Mouse (Mus musculus) granulocyte monocyte progenitor cell, adult 5-6 weeks (primary cell): Measurements from ENCODE around the gene Lgals9. TPM values are rescaled to one million over a fixed set of nuclear protein-coding genes. Genes with fewer than 3 reads are reported as not detected.

Experiments used
- ATAC-seq: replicated peaks from 2 replicates; pipeline ENCODE4 v1.8.0; 2016; ENCODE audit warnings: mild to moderate bottlenecking, moderate TSS enrichment, inconsistent platforms; ENCODE audit not compliant: poor library complexity, severe bottlenecking
- total RNA-seq, 2 experiments: library from RNA; stranded (forward) in 1 of 2; stranded (reverse) in 1 of 2; fragments of 200-712, 200-1000 nt in 1 of 2; fragments of >200 nt in 1 of 2; fragmentation: Nextera tagmentation in 1 of 2; gene quantifications; 2 replicates each; pipeline ENCODE4 v1.2.3; 2014 to 2017

Lgals9 gene
- total RNA-seq, 2 experiments from 2014 or later = 84.9 to 289 TPM

- ATAC-seq = peak; percentile 41
Measured at GRCm38 (mm10) chr11:78924916-78925315, 59.8 kb downstream of the Lgals9 start.

GRCm38 (mm10) chr11:78924111-78924510, 60.6 kb downstream of the Lgals9 start:
- ATAC-seq = no peak

DNA sequence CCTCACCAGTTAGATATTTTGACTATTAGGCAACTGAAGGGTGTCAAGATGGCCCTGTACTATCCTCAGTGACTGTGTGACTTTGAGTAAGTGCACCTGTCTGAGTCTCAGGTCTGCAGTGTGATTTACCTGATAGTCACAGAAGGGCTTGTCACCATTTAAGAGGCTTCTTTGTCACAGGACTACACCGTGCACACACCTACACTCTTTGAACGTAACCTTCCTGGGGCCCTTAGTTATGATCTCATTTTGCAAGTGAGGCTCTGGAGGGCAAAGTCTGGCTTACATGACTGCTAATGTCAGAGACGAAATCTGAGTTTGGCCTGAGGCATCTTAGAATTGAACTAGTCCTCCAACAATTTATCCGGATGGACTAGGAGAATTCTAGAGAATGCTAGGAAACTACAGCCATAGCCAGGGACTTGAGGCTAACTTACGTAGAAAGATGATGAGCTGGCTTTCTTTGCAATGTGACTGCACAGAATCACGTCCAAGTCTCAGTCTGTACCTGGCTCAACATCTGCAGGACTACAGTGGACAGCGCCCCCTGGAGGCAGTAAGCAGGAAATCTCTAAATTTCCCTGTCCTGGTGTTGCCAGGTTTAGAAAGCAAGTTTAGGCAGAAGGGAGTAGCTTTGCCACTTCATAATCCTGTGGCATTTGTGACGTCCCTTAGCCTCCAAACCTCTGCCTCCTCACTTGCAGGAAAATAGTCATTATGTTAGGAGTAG, 61.9 kb downstream of the Lgals9 start:
- ATAC-seq = peak; percentile 45; the same call in 1 of the 2 replicates

- peak; percentile 57 for ATAC-seq
Measured at GRCm38 (mm10) chr11:78920411-78920939, 64.3 kb downstream of the Lgals9 start, which contains the start of gene Nos2. Gene Nos2 (plus strand): TSS chr11:78920787.

DNA sequence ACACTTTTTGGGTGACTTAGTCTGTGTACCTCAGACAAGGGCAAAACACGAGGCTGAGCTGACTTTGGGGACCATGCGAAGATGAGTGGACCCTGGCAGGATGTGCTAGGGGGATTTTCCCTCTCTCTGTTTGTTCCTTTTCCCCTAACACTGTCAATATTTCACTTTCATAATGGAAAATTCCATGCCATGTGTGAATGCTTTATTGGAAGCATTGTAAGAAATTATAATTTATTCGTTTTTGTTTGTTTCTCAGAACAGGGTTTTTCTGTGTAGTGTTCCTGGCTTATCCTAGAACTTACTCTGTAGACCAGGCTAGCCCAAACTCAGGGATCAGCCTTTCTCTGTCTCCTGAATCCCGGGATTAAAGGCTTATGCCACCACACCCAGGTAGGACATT, 65.0 kb downstream of the Lgals9 start:
- no peak for ATAC-seq

GRCm38 (mm10) chr11:78916410-78916809, 68.3 kb downstream of the Lgals9 start:
- peak; percentile 68 for ATAC-seq

GRCm38 (mm10) chr11:78915473-78915872, 69.3 kb downstream of the Lgals9 start:
- peak; percentile 45; the same call in 1 of the 2 replicates for ATAC-seq

Other genes with a start within 250 kb of the Lgals9 start
- 22.9 and 32.1 TPM in 2 replicates for gene Ccnq, start 233.2 kb downstream of the Lgals9 start, total RNA-seq (2014; fragmentation: Nextera tagmentation)
- 24.1 and 29.5 TPM in 2 replicates for gene Ccnq, start 233.2 kb downstream of the Lgals9 start, total RNA-seq (2017)
- gene Lyrm9, start 158.4 kb downstream of the Lgals9 start, total RNA-seq (2014; fragmentation: Nextera tagmentation) = 14.3 and 16.8 TPM in 2 replicates
- gene Lyrm9, start 158.4 kb downstream of the Lgals9 start, total RNA-seq (2017) = 45.2 and 102 TPM in 2 replicates
- not detected in 2 replicates for gene Nos2, start 64.2 kb downstream of the Lgals9 start, total RNA-seq (2014; fragmentation: Nextera tagmentation)
- gene Nos2, start 64.2 kb downstream of the Lgals9 start, total RNA-seq (2017) = not detected in 2 replicates
- gene Ksr1, start 161.5 kb upstream of the Lgals9 start, total RNA-seq (2014; fragmentation: Nextera tagmentation) = 8.1 and 19.2 TPM in 2 replicates
- 5.4 and 8.2 TPM in 2 replicates for gene Ksr1, start 161.5 kb upstream of the Lgals9 start, total RNA-seq (2017)